Mouse (Mus musculus) MN1 (cell line): ENCODE measurements around the gene Amotl2.

Experiments
- DNase-seq: peaks from one replicate; pipeline ENCODE4 v3.0.0-alpha.2; 2016; ENCODE audit warnings: low spot score

Gene Amotl2

DNA sequence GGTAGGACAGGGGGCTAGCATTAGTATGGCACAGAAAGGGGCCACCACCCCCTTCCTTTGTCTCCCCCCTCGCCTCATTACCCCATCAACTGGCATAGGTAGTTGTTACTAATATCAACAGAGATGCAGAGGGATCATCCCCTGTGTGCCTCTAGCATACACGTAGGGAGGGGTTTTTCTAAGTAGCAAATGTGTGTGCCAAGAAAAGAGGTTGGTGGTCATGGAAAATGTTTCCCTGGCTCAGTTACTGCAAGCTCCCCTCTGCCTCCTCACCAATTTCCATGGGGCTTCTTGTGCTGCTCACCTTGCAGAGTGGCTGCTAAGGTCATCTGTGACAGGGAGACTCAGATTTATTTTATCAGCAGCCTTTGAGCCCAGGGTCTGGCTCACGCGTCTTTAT is 2.6 kb downstream of the Amotl2 start:
- no peak for DNase-seq

DNA sequence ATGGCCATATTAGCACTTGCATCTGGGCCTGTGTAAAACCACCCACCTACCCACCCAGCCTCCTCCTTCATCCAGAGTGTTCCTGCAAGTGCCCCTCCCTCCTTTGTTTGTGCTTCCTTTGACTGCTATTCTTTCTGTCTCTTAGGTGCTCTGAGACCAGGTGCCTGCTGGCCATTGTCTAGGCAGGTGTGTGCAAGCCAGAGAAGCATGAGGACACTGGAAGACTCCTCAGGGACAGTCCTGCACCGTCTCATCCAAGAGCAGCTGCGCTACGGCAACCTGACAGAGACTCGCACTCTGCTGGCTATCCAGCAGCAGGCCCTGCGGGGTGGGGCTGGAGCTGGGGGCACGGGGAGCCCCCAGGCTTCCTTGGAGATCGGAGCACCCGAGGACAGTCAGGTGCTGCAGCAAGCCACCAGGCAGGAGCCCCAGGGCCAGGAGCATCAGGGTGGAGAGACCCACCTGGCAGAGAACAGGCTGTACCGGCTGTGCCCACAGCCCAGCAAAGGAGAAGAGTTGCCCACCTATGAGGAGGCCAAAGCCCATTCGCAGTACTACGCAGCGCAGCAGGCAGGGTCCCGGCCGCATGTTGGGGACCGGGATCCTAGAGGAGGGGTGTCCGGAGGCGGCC is 3.6 kb downstream of the Amotl2 start:
- DNase-seq, result no peak

DNA sequence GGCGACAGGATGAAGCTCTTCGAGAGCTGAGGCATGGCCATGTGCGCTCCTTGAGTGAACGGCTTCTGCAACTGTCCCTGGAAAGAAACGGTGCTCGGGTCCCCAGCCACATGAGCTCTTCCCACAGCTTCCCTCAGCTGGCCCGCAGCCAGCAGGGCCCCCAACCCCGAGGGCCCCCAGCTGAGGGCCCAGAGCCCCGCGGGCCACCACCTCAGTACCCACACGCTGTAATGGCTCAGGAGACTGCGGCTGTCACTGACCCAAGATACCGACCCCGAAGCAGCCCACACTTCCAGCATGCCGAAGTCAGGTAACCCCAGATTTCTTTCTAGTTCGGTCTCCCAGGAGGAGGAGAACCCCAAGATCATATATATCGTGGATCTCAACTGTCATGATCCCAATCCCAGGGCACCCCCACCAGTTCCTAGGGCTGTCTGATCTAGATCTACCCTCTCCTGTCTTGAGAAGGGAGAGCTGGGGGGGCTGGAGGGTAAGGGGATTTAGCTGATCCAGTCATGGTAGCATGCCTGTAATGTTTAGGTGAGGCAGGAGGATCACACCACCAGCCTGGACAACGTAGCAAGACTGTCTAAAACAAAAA is 4.2 kb downstream of the Amotl2 start:
- no peak for DNase-seq

DNA sequence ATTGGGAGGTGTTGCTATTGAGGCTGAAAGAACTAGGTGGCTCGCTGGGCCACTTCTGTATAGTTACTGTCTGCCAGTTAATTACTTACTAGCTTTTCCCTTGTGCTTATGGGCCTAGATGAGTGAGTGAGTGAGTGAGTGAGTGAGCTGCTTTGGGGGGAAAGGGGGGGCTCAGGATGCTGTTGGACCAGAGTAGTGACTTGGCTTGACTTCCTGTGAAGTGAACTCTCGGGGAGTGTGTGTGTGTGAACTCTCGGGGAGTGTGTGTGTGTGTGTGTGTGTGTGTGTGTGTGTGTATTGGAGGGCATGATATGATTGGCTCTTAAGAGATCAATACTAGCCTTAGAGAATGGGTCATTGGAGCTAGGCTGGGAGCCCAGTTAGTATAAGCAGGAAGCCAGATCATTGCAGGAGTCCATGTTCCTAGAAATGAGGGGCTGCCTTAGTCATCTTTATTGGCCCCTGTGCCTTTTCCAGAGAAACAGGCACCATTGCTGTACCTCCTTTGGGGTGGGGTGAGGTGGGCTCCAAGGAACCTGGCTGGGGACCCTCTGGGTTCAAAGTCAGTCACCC is 5.0 kb downstream of the Amotl2 start:
- no peak for DNase-seq

DNA sequence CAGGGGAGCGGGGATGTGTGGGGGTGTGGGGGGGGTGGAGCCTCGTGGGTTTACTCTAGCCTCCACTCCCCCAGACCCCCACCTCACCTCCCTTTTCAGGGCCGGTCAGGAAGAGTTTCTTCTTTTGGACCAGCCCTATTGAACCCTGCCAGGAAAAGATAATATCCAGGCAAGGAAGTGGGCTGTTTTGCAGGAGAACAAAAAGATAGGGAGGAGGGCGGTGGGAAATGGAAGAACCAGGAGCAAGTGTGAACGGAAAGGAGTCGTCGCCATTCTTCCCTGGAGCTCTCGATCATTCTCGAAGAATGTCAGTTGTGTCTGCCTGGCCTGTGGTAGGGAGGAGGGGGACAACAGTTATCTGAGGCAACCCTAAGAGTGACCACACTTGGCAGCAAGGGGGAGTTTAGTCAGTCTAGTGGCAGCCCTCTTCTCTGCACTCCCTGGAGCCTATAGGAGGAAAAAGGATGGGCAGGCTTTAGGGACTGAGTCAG is 5.6 kb downstream of the Amotl2 start:
- no peak for DNase-seq

DNA sequence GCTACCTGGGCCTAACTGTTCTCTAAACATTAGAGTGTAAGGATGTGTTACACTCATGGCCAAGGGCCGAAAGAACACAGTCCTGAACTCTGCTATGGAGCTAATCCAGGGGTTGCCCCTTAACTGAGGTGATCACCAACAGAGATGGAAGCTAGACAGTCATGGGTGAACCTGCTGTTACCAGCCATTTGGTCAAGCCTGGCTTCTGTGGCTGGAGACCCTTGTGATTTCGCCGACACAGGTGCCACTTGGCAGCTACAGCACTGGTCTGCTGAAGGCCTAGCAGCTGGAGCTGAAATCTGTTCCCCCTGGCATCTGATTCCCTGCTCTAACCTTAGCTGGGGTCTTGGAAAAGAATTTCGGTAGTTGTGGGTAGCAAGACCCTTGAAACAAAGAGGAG is 6.3 kb downstream of the Amotl2 start:
- no peak for DNase-seq

DNA sequence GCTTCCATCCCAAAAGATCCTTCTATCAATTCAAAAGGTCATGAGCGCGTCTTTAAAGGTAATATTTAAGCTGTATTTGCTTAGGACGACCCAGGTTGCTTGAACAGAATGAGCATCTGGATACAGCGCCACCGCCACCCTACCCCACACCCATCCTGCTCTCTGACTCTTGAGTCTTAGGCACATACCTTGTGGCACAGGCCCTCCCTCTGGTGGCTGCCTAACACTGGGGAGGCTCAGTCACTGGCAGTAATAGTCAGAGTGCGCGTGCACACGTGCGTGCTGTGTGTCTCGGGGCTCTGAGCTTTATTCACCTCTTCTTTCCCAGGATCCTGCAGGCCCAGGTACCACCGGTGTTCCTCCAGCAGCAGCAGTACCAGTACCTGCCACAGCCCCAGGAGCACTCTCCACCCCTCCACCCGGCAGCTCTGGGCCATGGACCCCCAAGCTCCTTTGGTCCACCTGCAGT is 6.8 kb downstream of the Amotl2 start:
- no peak for DNase-seq

DNA sequence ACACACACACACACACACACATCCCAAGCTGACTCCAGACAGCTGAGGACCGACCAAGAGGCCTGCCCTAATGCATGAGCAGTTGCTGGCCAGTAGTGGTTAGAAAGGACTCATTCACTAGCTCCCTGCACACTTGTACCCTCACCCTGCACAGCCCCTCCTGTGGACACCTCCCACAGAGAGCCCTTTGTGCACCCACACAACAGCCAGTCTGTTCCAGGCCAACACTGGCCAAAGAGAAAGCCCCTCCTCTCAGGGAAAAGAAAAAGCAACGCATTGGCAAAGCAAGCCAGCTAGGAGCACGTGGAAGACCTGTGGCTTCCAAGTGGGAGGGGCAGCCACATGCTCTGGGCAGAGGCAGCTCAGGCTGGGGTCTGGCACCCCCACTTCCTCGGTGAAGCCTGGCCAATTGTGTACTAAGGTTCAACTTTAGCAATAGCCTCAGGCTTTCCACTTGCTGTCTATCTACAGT is 7.6 kb downstream of the Amotl2 start:
- DNase-seq, result no peak

DNA sequence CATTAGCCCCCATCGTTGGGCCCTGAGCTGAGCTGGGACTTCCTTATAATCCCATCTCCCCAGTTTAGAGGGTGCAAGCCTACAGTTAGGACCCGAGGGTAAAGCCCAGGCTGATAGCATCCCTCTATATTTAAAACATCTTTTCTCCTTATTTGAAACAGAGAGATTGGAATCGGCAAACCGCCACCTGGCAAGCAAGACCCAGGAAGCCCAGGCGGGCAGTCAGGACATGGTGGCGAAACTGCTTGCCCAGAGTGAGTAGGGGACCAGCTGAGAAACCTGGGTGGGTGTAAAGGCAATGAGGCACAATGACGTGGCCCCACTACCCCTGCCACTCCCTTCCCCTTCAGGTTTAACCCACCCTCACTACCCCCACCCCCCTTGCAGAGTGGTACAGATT is 8.5 kb downstream of the Amotl2 start:
- DNase-seq, result no peak

DNA sequence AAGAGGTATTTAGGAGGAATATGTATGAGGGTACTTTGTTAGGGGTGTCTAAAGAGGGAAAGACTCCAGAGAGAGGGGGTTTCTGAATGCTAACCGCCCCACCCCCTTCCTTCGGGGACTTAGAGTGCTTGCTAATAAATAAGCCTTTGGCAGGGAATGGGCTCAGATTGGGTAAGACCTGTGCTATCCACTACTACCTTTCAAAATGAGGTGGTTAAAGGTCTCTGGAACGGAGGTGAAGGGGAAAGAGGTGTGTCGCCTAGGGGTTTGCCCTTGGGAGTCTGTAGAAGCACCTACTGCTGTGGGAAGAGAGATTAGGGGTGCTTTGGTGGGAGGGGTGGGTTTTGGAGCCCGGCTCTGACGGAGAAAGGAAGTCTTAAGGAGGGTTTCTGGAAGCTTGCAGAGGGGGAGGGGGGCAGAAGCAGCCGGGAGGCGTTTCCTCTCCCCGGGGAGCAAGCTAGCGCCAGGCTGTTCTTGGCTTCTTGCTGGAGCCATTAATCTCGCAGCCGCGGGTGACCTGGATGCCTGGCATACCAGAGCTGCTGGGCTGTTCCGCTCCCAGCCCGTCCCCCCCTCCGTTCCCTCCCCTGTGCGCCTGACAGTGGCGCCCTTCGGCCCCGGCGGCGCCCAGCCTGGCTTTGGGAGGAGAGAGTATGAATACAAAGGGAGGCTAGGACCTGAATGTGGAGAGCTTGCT is 9.6 kb downstream of the Amotl2 start:
- peak; percentile 47 for DNase-seq

DNA sequence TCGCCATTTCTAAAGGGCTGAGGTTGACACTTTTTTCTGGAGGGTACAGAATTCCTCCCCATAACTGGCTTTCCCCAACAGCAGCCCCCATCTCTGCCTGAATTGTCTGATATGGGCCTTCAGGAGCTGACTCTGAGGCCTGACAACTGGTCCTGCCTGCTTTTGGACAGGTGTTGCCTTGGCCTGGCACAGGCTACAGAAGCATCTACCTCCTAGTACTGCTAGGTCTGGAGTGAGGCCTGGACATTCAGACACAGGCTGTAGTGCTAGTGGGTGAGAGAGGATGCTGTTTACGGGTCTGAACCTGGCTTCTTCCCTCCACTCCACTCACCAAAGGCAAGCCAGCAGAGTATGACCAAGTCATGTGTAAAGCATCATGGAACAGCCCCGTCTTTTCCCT is 10.3 kb downstream of the Amotl2 start:
- DNase-seq, result no peak

DNA sequence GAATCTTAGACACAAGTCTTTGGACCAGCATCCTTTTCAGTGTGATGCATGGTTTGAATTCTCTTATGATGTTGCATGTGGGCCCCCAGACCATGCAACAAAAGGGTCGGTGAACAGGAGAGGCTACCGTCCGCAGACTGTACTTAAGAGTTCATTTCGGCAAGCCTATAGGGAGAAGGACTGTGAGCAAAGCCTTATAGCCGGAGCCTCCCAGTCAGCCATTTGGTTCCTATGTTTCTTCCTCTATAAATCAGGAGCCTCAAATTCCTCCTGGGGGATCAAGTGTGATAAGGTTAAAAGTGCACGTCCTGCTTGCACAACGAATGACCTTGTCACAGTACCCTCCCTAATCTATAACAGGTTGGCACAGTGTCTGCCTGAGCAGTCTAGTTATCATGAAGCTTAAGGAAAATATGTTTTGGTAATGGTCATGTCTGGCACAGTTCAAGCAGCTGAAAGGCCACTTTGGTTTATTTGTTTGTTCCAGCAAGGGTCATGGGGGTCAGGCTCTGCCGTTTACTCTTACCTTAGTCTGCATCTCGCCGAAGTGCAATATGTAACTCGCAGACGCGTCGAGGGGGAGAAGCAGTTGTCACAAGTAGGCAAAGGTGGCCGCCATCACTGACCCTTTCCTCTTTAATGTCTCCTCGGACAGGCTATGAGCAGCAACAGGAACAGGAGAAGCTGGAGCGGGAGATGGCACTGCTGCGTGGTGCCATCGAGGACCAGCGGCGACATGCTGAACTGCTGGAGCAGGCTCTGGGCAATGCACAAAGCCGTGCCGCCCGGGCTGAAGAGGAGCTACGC is 11.4 kb downstream of the Amotl2 start:
- no peak for DNase-seq

DNA sequence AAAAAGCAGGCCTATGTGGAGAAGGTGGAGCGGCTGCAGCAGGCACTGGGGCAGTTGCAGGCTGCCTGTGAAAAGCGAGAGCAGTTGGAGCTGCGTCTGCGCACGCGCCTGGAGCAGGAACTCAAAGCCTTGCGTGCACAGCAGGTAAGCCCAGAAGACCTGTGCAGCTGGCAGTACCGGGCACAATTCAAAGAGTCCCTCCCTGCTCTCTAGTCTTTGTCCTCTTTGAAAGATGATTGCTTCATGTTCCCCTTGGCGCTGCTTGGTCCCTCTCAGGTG is 11.9 kb downstream of the Amotl2 start:
- no peak for DNase-seq

DNA sequence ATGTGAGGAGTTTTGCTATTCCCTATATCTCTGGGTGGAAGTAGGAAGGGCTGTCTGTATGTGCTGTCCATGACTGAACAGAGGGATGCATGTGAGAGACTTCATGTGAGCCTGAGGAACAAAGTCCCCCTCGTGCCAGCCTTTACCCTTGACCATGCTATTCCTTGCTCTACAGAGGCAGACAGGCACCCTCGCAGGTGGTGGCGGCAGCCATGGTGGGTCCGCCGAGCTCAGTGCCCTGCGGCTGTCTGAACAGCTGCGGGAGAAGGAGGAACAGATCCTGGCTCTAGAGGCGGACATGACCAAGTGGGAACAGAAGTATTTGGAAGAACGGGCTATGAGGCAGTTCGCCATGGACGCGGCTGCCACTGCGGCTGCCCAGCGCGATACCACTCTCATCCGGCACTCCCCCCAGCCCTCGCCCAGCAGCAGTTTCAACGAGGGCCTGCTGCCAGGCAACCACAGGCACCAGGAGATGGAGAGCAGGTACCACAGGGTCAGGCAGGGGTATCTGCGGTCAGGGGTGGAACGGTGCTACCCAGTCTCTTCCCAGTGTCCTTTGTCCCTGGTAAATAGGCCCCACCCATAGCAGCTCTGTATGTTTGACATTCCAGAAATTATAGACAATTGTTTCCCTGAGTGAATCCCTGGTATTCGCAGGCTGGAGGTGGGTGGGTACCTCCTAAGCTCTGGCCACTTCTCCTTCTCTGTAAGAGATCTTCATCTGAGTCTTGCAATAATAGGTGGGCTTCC is 12.8 kb downstream of the Amotl2 start:
- no peak for DNase-seq

DNA sequence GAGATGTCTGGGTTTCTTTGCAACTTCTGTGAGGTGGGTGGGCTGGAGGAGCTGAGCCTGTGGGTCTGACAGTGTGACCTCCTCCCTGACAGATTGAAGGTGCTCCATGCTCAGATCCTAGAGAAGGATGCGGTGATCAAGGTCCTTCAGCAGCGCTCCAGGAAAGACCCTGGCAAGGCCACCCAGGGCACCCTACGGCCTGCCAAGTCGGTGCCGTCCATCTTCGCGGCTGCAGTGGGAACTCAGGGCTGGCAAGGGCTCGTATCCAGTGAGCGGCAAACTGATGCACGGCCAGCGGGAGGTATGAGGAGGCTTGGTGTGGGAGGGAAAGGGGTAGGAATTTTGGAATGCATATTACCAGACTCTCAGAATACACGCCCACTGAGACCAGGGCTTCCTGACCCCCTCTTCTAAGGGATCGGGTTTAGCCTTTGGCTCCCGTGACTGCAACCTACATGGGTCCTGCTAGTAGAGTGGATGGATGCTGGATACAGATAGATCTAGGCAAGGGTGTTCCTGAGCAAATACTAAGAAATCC is 13.5 kb downstream of the Amotl2 start:
- no peak for DNase-seq

DNA sequence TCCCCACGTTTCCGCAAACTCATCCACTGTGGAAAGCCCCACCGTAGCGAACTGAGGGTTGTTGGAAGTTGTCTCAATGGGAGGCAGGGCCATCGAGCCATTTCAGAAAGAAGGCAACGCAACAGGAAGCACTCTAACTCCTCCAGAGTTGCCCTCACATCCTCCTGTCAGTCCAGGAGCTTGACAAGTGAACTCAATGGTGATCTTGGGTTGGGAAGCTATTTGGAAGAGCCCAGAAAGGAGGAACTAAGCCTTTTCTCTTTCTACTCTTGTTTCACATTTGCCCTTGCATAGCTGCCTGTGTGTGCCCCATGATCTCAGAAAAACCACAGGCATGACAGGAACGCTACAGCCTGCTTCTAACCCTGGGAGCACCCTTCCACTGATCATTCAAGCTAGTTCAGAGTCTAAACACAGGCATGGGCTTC is 14.6 kb downstream of the Amotl2 start:
- no peak for DNase-seq

DNA sequence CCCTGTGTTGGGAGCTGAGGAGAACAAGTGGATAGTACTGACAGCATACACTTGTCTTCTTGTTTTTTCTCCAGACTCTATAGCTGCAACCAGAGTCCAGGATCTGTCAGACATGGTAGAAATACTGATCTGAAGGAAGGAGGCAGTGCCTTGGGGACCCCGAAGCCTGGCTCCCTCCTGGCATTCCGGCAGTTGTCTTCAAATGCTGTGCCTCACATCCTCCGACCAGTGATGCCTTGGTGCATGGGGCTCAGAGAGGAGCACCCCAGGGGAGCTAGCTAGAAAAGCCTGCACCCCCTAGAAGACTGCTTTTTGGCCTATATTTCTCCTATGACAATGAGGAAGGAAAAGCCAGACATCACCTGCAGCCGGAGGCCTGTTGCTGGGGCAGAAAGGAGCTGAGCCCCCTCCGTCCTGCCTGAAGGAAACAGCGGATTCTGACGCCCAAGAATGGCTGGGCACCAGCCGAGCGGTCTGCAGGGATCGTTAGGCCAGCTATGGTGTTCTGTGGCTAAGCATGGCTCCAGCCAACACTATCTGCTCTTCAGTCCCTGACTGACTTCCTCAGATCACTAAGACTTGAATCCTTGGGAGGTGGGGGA is 15.2 kb downstream of the Amotl2 start:
- DNase-seq, result no peak

DNA sequence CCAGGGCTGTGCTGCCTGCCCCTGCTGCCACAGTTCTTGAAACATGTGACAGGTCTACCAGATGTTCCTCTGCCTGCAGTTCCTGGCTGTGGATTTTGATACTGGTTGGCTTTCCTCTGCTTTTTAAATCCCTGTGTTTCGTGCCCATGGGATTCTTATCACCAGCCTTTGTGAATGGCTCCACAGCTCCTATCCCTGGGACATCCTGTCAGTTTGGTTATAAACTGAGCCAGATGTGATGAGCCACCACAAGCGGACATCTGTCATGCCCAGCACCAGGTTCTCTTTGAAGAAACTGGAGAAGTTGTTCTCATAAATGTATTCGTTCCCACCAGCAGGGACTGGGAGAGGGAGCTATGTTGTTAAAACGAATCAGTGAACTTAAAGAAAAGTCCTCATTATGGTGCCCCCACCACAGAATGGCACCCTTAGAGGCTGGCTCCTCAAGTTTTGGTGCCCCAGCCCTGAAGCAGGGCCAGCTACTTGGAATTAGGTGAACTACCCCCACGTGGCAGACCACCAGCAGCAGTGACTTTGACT is 15.9 kb downstream of the Amotl2 start:
- DNase-seq, result no peak

DNA sequence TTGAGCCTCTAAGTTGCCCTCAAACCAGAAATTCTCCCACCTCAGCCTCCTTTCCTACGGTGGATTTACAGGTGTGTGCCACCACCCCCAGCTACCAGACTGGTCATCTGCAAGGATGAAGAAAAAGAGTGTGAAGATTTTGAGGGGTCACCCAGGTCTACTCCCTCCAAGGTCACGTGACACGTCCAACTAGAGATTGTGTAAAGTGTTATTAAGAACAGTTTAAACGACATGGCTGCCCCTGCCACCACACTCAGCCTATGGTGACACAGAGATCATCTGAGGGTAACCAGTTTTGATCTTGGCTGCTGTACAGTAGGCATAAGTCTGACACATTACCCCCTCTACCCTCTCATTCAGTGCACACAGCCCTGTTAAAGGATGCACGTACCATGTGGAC is 17.0 kb downstream of the Amotl2 start:
- DNase-seq, result no peak

DNA sequence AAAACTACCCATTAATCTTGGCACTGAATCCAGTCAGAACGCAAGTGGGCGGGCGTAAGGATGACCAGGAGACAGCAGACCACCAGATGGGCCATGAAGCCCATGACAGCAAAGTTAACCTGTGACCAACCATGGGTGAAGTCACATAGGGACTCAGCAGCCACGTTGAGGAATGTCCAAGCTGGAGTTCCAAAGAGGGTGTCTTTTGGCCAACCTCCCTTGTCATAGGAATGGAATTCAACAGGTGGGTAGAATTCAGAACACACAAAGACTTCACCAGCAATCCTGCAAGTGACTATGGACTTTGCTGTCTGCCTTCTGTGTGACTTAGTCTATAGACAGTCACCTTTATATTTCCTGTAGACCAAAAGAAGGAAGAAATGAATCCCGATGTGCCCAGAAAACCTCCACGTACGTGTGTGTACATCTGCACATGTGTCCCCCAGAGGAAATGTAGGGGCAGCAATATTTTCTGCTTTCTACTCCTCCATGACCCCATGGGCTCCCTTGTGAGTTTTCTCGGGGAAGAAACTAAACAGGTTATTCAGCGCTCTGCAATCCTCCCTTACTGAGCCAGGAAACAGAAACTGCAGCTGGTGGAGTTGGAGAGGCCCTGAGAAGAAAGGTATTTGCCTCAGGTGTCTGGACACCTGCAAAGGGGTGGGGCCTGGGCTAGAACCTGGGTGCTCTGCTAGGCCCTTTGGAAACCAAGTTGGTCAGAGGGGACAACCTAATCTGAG is 17.7 kb downstream of the Amotl2 start:
- DNase-seq, result no peak
